Mouse (Mus musculus) lung, postnatal 0 days (tissue): ENCODE measurements at regions not wholly inside any gene's neighbourhood (a gene's known extent, or its start where the extent isn't known, plus 50 kb on each side); places are given as distances from the start of the nearest gene placed in this dataset.

Source experiments
- CTCF ChIP-seq: IDR thresholded peaks from 2 replicates; pipeline ENCODE4 v1.5.1; 2016; ENCODE audit warnings: antibody characterized with exemption, mild to moderate bottlenecking
- EP300 ChIP-seq: IDR thresholded peaks from 2 replicates; pipeline ENCODE4 v1.6.1; 2016; ENCODE audit warnings: antibody characterized with exemption, mild to moderate bottlenecking, control low read depth

- TF ChIP-seq CTCF (no peak), EP300 (no peak)
Measured at GRCm38 (mm10) chr12:14283106-14283692, 131.3 kb upstream of the Fam84a start.
